Mouse (Mus musculus): ENCODE results near the gene Hipk2.

DNA sequence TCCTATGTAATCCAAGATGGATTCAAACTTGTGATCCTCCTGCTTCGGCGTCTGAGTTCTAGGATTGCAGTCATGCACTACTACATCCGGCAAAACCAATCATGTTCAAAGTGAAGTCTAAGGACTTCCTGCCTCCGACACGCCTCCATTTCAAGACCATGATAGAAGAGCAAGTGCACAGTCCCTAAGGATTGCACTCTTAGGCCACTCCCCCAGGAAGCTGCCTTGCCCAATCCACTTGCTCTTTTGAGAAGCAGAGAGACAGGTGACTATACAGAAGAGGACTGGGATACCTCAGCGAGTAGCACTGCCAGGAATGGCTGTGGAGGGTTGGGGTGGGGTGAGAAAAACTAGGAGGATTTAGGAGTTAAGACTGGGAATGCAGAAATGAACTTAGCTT, 13.2 kb upstream of the Hipk2 start:
- no peak for TF ChIP-seq CTCF (IDR thresholded peaks at IDR 0.05; ENCODE audit: extremely low read depth, insufficient read depth, insufficient read length, insufficient replicate concordance)
- TF ChIP-seq POLR2A (IDR thresholded peaks at IDR 0.05; ENCODE audit: low read depth, low read length), result no peak
